Mouse (Mus musculus) forebrain, postnatal 0 days (tissue): Measurements from ENCODE around the gene Csnk2b. TPM values are rescaled to one million over a fixed set of nuclear protein-coding genes. Genes with fewer than 3 reads are reported as not detected.

Experiments used
- ATAC-seq: fragments of 200-750 bp; cut with Nextera tagmentation; 2 replicates; pipeline ENCODE4 v1.8.0; 2017; ENCODE audit warnings: mild to moderate bottlenecking, moderate library complexity
- DNase-seq: peaks from one replicate; pipeline ENCODE4 v3.0.0-alpha.2; 2015
- H3K27ac ChIP-seq: fragments of 300-500 bp; sonication (generic); 2 replicates; pipeline ENCODE4 v1.5.1; 2014; ENCODE audit warnings: low read depth, mild to moderate bottlenecking, antibody characterized with exemption, low read length, moderate library complexity, mixed read lengths
- H3K27me3 ChIP-seq: fragments of 300-500 bp; sonication (generic); 2 replicates; pipeline ENCODE4 v1.6.1; 2014; ENCODE audit warnings: mild to moderate bottlenecking, low read length, mixed read lengths; ENCODE audit not compliant: insufficient read depth
- H3K36me3 ChIP-seq: fragments of 300-500 bp; sonication (generic); 2 replicates; pipeline ENCODE4 v1.6.1; 2014; ENCODE audit warnings: mild to moderate bottlenecking, moderate library complexity; ENCODE audit not compliant: insufficient read depth
- H3K4me1 ChIP-seq: fragments of 300-500 bp; sonication (generic); 2 replicates; pipeline ENCODE4 v1.6.1; 2014; ENCODE audit warnings: antibody characterized with exemption; ENCODE audit not compliant: insufficient read depth
- H3K4me2 ChIP-seq: fragments of 300-500 bp; sonication (generic); 2 replicates; pipeline ENCODE4 v1.6.1; 2014; ENCODE audit warnings: low read depth, mild to moderate bottlenecking, moderate library complexity
- H3K4me3 ChIP-seq: fragments of 300-500 bp; sonication (generic); 2 replicates; pipeline ENCODE4 v1.5.1; 2014; ENCODE audit warnings: low read depth, low read length, mixed read lengths
- H3K9ac ChIP-seq: fragments of 300-500 bp; sonication (generic); 2 replicates; pipeline ENCODE4 v1.6.1; 2014; ENCODE audit warnings: mild to moderate bottlenecking
- H3K9me3 ChIP-seq: fragments of 300-500 bp; sonication (generic); 2 replicates; pipeline ENCODE4 v1.6.1; 2016; ENCODE audit warnings: low read length
- CTCF ChIP-seq: sonication (generic); IDR thresholded peaks from 2 replicates; pipeline ENCODE4 v1.5.1; 2016; ENCODE audit warnings: antibody characterized with exemption, control low read depth, low read depth
- WGBS: fragments of 180-500 bp; shearing (Covaris S2); extraction: QIAGEN DNeasy Blood & Tissue Kit; methylation state at CpG from one replicate; pipeline ENCODE4 v1.1.7; 2014; 5-methylcytosine and 5-hydroxymethylcytosine counted together
- polyA plus RNA-seq: library from polyadenylated mRNA; unstranded; fragments of >200 nt; fragmentation: Nextera tagmentation; extraction: Ambion mirVana; gene quantifications from 2 replicates; pipeline ENCODE4 v1.2.1, GENCODE M21; 2015
- total RNA-seq: library from RNA; depleted of rRNA; stranded (reverse); fragments of >200 nt; gene quantifications from 2 replicates; pipeline ENCODE4 v1.2.3, GENCODE M21; 2014

Csnk2b gene
- total and polyA plus RNA-seq, 2 experiments from 2014 or later, result 247 to 334 TPM

DNA sequence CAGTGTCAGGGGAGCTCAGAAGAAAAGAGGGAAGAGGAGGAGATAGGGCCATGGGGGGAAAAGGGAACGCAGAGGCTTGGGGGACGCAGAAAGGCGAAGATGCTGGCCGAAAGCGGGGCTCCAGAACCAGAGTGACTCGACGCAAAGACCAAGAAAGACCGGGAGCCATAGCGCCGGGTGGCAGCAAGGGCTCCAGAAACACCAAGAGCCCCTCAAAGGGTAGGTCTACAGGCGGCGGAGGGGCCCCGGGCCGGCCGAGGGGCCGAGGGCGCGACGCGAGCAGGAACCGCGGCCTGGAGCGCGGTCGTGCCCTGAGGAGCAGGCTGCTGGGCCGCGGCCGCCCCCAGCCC lies 42.3 kb upstream of the Csnk2b start:
- H3K9me3 ChIP-seq, result no peaks in the 10 kb centered on the region
- H3K27me3 ChIP-seq, result no peaks in the 10 kb centered on the region
- 0% methylated on average over 13 of the region's 28 CpGs for WGBS
- H3K27ac ChIP-seq, result peak overlapping the region; percentile 98
- DNase-seq (no peak), ATAC-seq (no peak)
- H3K4me1 ChIP-seq, result peaks cover 17% of the 10 kb centered on the region
- peak overlapping the region; percentile 100 for H3K9ac ChIP-seq
- H3K4me3 ChIP-seq, result peak overlapping the region; percentile 94
- H3K36me3 ChIP-seq, result peaks cover 35% of the 10 kb centered on the region
- H3K4me2 ChIP-seq, result peak overlapping the region; percentile 66
- TF ChIP-seq CTCF, result no peak

DNA sequence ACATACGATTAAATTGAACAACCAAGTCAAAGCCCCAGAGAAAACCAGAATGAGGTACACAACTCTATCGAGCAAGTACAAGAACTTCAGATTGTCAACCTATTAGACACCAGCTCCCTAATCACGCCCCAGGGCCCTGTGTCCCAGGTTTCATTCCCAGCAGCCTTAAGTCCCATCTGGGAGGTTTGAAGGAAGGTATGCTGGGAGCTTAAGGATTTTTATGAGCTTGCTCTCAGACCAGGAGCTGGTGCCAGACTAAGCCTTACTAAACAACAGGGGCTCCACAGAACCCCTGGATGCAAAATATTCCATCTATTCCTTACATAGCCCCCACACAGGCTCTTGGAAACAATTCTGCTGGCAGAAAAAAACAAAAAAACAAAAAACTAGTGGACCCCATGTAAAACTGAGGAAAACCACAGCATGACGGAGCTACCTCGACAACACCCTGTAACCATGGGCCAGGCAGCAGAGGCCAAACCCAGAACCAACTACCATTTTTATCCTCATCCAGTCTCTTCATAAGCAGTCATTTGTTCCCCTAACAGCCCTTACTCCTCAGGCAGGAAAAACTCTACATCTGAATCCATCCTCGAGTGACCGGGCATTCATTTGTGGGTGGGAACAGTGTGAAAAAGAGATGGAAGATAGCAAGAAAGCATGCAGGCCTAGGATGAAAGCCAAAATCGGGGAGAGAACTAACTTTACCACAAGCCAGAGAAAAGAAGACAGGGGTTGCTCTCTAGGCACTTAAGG lies 41.7 kb upstream of the Csnk2b start:
- peak overlapping the region; percentile 94 for H3K4me3 ChIP-seq
- peak overlapping the region; percentile 98 for H3K27ac ChIP-seq
- DNase-seq, result no peak
- no peak for ATAC-seq
- no peaks in the 10 kb centered on the region for H3K9me3 ChIP-seq
- peak overlapping the region; percentile 66 for H3K4me2 ChIP-seq
- peaks cover 42% of the 10 kb centered on the region for H3K36me3 ChIP-seq
- H3K9ac ChIP-seq, result peak overlapping the region; percentile 100
- WGBS, result 7% methylated on average over 8 of the region's 8 CpGs
- TF ChIP-seq CTCF, result no peak
- H3K4me1 ChIP-seq, result peaks cover 17% of the 10 kb centered on the region
- no peaks in the 10 kb centered on the region for H3K27me3 ChIP-seq

GRCm38 (mm10) chr17:35162730-35163129 lies 40.9 kb upstream of the Csnk2b start:
- ATAC-seq, result no peak
- Histone ChIP-seq H3K36me3 (peaks cover 50% of the 10 kb centered on the region), H3K9me3 (no peaks in the 10 kb centered on the region), H3K4me2 (peak overlapping the region; percentile 66), H3K4me3 (peak overlapping the region; percentile 94), H3K9ac (peak overlapping the region; percentile 100), H3K27me3 (no peaks in the 10 kb centered on the region), H3K4me1 (peaks cover 17% of the 10 kb centered on the region), H3K27ac (peak overlapping the region; percentile 29; the same call in 1 of the 2 replicates)
- 22% methylated on average over 12 of the region's 12 CpGs for WGBS
- no peak for TF ChIP-seq CTCF
- DNase-seq, result no peak

DNA sequence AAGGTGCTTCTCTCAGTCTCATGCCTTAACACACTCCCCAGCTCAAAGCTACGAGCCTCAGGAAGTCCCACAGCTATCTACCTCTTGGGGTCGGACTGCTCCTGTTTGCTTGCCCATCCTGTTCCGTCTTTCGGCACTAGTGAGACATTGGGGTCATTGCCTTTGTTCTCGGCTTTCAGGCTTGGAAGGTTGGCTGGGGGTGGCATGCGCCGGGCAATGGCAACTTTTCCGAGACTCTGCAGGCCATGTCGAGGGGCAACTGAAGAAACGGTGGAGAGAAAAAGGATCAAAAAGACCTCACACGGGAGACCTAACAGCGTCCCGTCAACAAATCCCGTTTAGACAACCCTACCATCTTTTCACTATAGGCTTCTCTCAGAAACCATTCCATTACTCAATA lies 40.3 kb upstream of the Csnk2b start:
- no peak for ATAC-seq
- Histone ChIP-seq H3K4me1 (peaks cover 17% of the 10 kb centered on the region), H3K27me3 (no peaks in the 10 kb centered on the region), H3K9me3 (no peaks in the 10 kb centered on the region), H3K27ac (no peak overlapping the region), H3K4me3 (peak overlapping the region; percentile 94; the same call in 1 of the 2 replicates), H3K9ac (peak overlapping the region; percentile 100), H3K36me3 (peaks cover 56% of the 10 kb centered on the region), H3K4me2 (peak overlapping the region; percentile 66)
- DNase-seq, result no peak
- 68% methylated on average over 14 of the region's 14 CpGs for WGBS
- no peak for TF ChIP-seq CTCF

DNA sequence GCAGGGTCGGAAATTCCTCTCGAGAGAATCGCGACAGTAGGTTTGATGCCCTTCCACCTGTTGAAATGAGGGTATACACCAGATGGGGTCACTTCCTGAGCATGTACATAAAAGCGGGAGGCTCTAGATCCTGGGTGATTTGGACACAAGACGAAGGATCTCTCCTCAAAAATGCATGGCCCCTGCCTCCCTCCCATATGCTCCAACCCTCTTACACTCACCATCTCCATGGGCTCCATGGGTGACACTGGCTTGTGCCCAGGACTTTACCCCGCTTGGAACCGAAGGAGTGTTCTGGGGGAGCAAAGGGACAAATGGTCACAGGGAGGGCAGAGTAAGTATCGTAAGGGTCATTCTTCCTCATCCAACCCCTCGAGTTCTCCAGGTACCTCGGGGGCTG lies 39.6 kb upstream of the Csnk2b start:
- WGBS, result 88% methylated on average over 11 of the region's 11 CpGs
- H3K4me2 ChIP-seq, result no peak overlapping the region
- ATAC-seq, result no peak
- H3K27ac ChIP-seq, result no peak overlapping the region
- peaks cover 63% of the 10 kb centered on the region for H3K36me3 ChIP-seq
- DNase-seq, result no peak
- no peak overlapping the region for H3K9ac ChIP-seq
- H3K4me3 ChIP-seq, result no peak overlapping the region
- no peaks in the 10 kb centered on the region for H3K9me3 ChIP-seq
- no peaks in the 10 kb centered on the region for H3K27me3 ChIP-seq
- no peak for TF ChIP-seq CTCF
- peaks cover 16% of the 10 kb centered on the region for H3K4me1 ChIP-seq

DNA sequence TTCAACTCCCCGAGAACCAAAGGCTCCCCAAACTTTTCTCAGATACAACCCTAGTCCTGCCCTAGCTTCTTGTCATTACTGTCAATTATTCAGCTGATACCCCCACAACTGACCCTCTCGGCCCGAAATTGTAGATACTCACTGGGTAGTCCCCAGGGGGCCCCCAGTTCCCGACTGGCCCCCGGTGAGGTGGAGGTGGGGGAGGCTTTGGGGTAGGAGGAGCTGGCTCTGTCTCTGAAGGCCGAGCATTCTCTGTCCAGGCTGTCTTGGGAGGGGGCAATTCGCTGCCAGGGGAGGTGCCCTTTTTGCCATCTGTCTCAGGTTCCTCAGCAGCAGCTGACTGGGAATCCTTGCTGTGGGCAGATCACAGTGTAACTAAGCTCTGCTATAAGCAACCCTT lies 37.8 kb upstream of the Csnk2b start:
- no peaks in the 10 kb centered on the region for H3K27me3 ChIP-seq
- no peak for DNase-seq
- peaks cover 81% of the 10 kb centered on the region for H3K36me3 ChIP-seq
- no peak for ATAC-seq
- TF ChIP-seq CTCF, result no peak
- H3K9ac ChIP-seq, result no peak overlapping the region
- no peak overlapping the region for H3K4me3 ChIP-seq
- peaks cover 10% of the 10 kb centered on the region for H3K4me1 ChIP-seq
- H3K27ac ChIP-seq, result no peak overlapping the region
- 84% methylated on average over 7 of the region's 7 CpGs for WGBS
- no peak overlapping the region for H3K4me2 ChIP-seq
- H3K9me3 ChIP-seq, result no peaks in the 10 kb centered on the region

DNA sequence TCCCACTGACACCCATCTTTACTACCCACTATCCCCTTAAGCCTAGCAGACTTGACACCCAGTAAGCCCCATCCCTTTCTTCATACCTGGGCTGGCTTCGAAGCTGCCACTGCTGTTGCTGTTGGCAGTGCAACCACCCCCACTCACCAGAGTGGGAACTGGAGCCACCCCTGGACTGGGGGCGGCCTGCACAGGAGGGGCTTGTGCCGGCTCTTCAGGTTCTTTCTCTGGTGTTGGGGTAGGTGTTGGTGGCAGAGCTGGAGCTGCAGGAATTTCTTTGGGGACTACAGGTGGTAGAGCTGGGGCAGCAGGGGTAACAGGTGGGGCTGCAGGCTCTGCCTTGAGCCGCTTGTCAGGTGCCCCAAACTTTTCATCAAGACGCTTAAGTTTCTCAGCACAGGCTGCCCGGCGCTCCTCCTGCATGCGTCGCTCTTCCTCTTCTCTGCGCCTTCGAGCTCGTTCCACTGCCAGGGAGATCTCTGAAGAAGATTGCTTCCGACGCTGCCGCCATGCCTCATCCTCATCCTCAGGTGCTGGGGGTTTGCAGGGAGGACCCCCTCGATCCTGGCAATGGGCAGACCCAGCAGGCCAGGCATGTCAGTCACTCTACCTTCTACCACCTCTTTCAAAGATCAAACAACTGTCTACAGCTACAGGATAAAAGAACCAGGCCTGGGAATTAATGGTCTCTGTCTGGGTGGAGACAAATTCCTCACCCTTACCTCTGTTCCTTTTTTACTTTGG lies 37.2 kb upstream of the Csnk2b start:
- Histone ChIP-seq H3K27ac (no peak overlapping the region), H3K27me3 (no peaks in the 10 kb centered on the region), H3K36me3 (peaks cover 87% of the 10 kb centered on the region), H3K9ac (no peak overlapping the region), H3K4me2 (no peak overlapping the region), H3K4me1 (peaks cover 10% of the 10 kb centered on the region), H3K4me3 (no peak overlapping the region), H3K9me3 (no peaks in the 10 kb centered on the region)
- DNase-seq (no peak), ATAC-seq (no peak)
- TF ChIP-seq CTCF, result no peak
- WGBS, result 93% methylated on average over 16 of the region's 16 CpGs
